Mouse (Mus musculus): ENCODE measurements around the gene Noxred1.
A peak's percentile ranks its signal among the peaks of the same experiment; 100 is the strongest.
"Not testable (repeated sequence)": the region's sequence is repeated elsewhere in the genome, so short reads cannot be mapped to it uniquely, and the experiment has no call there.

The Noxred1 gene

GRCm38 (mm10) chr12:87229633-87230032, 8.9 kb downstream of the Noxred1 start:
- no peak for DNase-seq (ENCODE audit: low spot score)

GRCm38 (mm10) chr12:87226801-87227200, 11.7 kb downstream of the Noxred1 start:
- no peak for DNase-seq (ENCODE audit: low spot score)

- DNase-seq (ENCODE audit: low spot score), result no peak
Measured at GRCm38 (mm10) chr12:87224950-87225349, 13.6 kb downstream of the Noxred1 start.

- no peak for DNase-seq (ENCODE audit: low spot score)
Measured at GRCm38 (mm10) chr12:87219362-87219761, 19.2 kb downstream of the Noxred1 start.

GRCm38 (mm10) chr12:87217596-87217995, 20.9 kb downstream of the Noxred1 start:
- DNase-seq (ENCODE audit: low spot score), result no peak

DNA sequence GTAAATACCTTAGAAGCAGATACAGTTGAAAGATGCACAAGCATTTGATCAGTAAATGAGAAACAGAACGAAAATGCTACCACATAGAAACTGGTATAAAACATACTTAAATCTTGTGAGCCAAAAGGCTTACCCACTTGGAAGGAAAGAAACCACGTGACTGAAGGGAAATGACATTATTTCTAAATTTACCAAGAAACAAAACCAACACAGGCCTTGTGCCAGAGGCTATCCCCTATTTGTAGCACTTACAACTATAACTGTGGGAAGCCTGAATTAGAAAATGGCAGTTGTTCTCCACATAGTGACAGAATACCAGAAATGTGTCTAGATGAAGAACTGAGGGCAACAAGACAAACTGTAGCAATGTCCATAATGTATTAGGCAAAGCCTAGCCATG, 22.5 kb downstream of the Noxred1 start:
- DNase-seq (ENCODE audit: low spot score), result no peak

- DNase-seq (ENCODE audit: low spot score), result no peak
Measured at GRCm38 (mm10) chr12:87212844-87213606, 25.5 kb downstream of the Noxred1 start.

DNA sequence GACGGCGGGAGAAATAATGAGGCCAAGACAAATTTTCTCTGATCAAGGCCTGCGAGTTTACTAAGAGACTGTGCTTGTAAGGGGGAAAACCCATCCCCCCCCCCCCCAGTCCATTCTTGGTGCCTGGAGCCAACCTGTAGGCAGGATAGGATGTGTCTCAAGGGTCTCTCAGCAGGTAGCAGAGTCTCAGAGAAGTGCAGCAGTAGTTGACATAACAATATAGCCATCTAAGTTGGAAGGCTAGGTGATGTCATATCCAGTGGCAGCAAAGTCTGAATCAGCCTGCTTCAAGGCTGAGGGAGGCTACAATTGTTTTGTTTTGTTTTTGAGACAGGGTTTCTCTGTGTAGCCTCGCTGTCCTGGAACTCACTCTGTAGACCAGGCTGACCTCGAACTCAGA, 32.7 kb downstream of the Noxred1 start:
- DNase-seq (ENCODE audit: low spot score), result not testable (repeated sequence)

GRCm38 (mm10) chr12:87201694-87202093, 36.8 kb downstream of the Noxred1 start:
- no peak for DNase-seq (ENCODE audit: low spot score)

DNA sequence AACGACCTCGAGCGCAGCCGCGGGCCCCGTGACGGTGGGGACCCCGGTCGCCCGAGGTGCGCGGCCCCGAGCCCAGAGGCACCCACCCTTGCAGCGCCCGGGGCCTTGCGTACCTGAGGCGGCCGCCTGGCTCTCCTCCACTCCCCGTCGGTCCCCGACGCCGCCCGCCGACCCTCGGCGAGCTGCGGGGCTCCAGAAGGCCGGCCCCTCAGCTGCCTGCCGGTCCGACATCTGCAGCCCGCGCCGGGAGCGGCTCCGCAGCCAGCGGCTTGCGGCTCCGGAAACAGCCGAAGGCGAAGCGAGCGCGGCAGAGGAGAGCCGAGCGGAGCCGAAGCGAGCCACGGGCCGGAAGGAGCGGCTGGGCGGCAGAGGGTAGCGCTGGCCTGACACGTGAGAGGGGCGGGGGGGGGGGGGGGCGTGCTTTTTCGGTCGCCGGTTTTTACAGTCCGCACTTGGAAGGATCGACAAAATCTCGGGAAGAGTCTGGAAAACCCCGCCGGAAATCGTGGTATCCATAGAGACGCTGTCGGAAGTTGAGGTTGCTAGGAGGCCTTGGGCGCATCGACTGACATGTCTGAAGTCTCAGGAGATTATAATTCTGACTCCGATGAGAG, 38.5 kb downstream of the Noxred1 start, which contains the start of gene Tmed8:
Gene Tmed8, minus strand, starts transcription at position 482 of the 614 bp plus-strand sequence.
- DNase-seq (ENCODE audit: low spot score), result peak; percentile 45

GRCm38 (mm10) chr12:87199206-87199972, 39.1 kb downstream of the Noxred1 start, which contains the start of gene Samd15:
Gene Samd15 (plus strand): TSS chr12:87199723.
- peak; percentile 10 for DNase-seq (ENCODE audit: low spot score)

- DNase-seq (ENCODE audit: low spot score), result no peak
Measured at GRCm38 (mm10) chr12:87198792-87199191, 39.7 kb downstream of the Noxred1 start.

- DNase-seq (ENCODE audit: low spot score), result no peak
Measured at GRCm38 (mm10) chr12:87196310-87196709, 42.2 kb downstream of the Noxred1 start.

- no peak for DNase-seq (ENCODE audit: low spot score)
Measured at GRCm38 (mm10) chr12:87195069-87195468, 43.5 kb downstream of the Noxred1 start.

DNA sequence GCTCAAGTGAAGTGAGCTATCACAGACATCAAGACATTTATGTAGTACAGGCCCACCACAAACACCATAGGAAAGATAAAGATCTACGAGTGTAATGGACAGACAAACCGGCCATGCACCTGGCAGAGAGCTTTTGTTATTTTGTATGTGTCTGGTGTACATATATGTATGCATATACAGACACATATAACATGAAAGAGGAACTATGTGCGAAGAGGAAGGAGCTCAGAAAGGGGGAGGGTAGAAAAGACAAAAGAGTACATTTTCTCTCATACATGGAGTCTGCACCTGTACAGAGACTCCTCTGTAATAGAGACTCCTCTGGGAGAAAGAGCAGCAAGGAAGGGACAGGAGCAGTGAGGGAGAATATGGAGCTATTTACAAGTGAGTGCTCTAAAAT, 45.5 kb downstream of the Noxred1 start:
- no peak for DNase-seq (ENCODE audit: low spot score)

- DNase-seq (ENCODE audit: low spot score), result no peak
Measured at GRCm38 (mm10) chr12:87177631-87178030, 60.9 kb downstream of the Noxred1 start.

DNA sequence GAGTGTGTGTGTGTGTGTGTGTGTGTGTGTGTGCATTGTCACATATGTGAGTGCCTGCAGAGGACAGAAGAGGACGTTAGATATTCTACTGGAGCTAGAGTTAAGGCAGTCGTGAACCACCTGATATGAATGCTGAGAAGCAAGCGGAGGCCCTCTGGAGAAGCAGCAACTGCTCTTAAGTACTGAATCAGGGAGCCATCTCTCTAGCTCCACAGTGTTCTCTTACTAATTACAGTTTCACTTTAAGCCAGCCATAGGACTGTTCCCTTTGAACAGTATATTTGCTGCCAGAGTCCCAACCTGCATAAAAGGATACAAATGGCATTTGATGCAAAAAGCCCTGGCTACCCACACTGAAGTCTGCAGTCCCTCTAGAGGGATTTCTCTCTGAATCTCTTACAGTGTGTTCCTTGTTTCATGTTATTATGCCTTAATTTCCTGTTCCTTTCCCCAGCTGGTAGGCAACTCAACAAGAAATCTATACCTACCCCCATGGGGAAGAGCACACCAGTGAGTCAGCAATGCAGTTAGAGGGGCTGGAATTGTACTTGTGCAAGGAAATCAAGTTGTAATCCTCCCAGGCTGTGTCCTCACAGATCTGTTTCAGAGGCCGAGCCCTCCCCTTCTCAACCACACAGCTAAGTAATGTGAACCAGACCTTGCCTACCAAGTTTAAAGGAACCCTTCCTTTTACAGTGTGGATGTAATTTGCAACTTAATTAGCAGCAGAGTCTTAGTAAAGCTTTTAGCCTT, 63.2 kb downstream of the Noxred1 start:
- no peak for DNase-seq (ENCODE audit: low spot score)
